Mouse (Mus musculus): ENCODE measurements around the gene Tigd2. TPM values are rescaled to one million over a fixed set of nuclear protein-coding genes. Genes with fewer than 3 reads are reported as not detected.

Gene Tigd2
- polyA plus RNA-seq, 1 experiment from 2014 or later, result 16.3 TPM

Other genes starting within 250 kb of the Tigd2 start
- 6.2 and 6.8 TPM in 2 replicates for gene Fam13a, start 184.3 kb upstream of the Tigd2 start, polyA plus RNA-seq (2016; fragmentation: Nextera tagmentation; extraction: Ambion mirVana)
- gene Gprin3, start 217.4 kb downstream of the Tigd2 start, polyA plus RNA-seq (2016; fragmentation: Nextera tagmentation; extraction: Ambion mirVana), result 8.2 and 9.9 TPM in 2 replicates